Mouse (Mus musculus) kidney, postnatal 14 days (tissue): ENCODE measurements around the gene Scgb1b19.
"Not testable (repeated sequence)": the region's sequence is repeated elsewhere in the genome, so short reads cannot be mapped to it uniquely, and the experiment has no call there.

ENCODE experiments used
- DNase-seq: peaks from one replicate; pipeline ENCODE4 v3.0.0; 2022; ENCODE audit warnings: mixed read lengths

Scgb1b19 gene

GRCm38 (mm10) chr7:33286991-33287390 is at the start of gene Scgb1b19:
Gene Scgb1b19, plus strand, starts transcription at chr7:33287291.
- DNase-seq: not testable (repeated sequence)

- DNase-seq: not testable (repeated sequence)
Measured at GRCm38 (mm10) chr7:33280238-33280637, 6.9 kb upstream of the Scgb1b19 start, which contains the start of gene Scgb2b19. Gene Scgb2b19, minus strand, starts transcription at chr7:33280338.
